Mouse (Mus musculus) embryo, embryonic 10 days (tissue): ENCODE measurements around the gene Avl9.

Source experiments
- DNase-seq: peaks from one replicate; pipeline ENCODE4 v3.0.0-alpha.2; 2015; ENCODE audit warnings: low spot score

Gene Avl9

DNA sequence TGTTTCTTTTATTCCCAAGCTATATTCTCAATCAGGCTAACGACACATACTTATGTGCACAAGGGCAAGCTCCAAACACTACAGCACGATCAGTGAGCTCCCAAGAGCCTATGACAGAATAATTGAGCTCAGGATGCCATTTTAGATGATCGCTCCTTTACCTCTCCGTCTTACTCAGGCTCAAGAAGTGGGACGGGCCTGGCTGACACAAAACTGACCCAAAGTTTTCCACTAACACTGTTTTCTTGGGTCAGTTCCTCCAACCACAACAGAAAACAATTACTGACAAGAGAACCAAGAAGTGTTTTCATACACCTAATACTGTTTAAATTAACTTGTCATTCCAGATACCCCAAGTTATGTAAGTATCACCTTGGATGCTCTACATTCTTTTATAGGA, 80.1 kb downstream of the Avl9 start:
- DNase-seq, result no peak

GRCm38 (mm10) chr6:56796232-56796631, 81.5 kb downstream of the Avl9 start:
- DNase-seq, result no peak

DNA sequence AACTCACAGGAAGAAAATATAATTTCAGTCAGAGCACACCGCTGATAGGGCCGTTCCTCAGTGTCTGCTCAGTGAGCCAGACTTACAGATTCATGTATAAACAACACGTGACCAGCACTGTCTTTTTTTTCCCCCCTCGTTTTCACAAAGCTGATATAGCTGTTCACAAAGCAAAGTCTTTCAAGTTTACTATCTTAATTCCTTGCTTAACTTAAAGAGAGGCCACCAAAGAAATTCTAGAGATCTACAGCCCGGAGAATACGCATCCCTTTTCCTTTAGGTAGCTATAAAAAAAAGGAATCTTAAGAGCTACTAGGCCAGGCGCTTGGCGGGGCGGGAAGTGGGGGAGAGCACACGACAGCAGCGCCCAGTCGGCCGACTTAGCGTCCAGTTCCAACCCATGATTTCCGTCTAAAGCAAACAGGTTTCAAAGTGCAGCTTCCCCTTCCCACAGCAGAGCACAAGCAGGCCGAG, 82.0 kb downstream of the Avl9 start:
- DNase-seq, result peak; percentile 67

GRCm38 (mm10) chr6:56797311-56798151, 82.8 kb downstream of the Avl9 start, which contains the start of gene Kbtbd2:
Kbtbd2 (minus strand) TSS chr6:56797813.
- DNase-seq, result peak; percentile 97

GRCm38 (mm10) chr6:56798152-56798465, 83.4 kb downstream of the Avl9 start:
- peak; percentile 23 for DNase-seq

DNA sequence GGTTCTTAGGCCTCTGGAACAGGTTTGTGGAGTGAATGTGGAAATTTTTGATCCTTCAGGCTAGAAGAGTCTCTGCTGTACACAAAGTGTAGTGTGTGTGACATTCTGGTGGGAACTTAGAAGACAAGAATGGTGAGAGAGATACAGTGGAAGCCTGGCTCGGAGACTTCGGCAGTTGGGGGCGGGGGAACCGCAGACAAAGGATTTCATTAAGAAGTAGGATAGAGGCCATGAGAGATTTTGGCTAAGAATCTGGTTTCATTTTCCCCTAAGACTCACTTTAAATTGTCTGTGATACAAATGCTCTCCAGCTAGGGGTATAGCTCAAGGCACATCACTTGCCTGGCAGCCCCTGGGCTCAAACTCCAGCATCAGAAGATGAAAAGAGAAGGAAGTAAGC, 90.3 kb downstream of the Avl9 start:
- no peak for DNase-seq

- DNase-seq, result no peak
Measured at GRCm38 (mm10) chr6:56806195-56806594, 91.5 kb downstream of the Avl9 start.

DNA sequence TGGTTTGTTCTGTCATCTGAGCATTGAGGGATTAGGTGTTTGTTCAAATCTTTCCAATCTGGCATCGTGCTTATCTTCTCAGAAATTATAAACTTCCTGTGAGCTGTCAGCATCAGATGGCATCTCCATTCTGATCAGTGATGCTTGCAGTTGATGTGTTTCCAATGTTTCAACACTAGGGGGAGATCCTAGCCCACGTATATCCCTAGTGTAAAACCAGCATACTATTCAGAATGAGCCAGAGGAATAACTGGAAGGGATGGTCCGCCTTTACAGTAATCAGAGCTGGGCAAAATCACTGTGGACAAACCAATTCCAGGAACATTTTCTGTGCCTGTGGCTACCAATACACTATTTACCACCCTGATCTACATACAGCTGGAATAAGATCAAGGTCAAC, 94.0 kb downstream of the Avl9 start:
- peak; percentile 76 for DNase-seq
